ENCODE assay signal across 10 mouse cellular contexts in genomic region chr7:78566617-78567016, GRCm38 (mm10).
A peak's percentile ranks its signal among the peaks of the same experiment; 100 is the strongest.
DNase-seq lines count a peak whose midpoint lies in the region; ATAC-seq and TF ChIP-seq lines count a peak whose summit lies in the region.
"Had no signal": no experiment of that assay in that cellular context is flagged by ENCODE, and none has a peak within 500 bp of the region (broad histone marks: within the 10 kb centered on the region; RNA-seq: fewer than 3 reads in every experiment).

No protein-coding gene starts in this region.

- peak; percentile 51 for DNase-seq in forebrain, embryonic 14.5 days (ENCODE audit: low spot score)
- peak; percentile 70 for DNase-seq in midbrain, postnatal 0 days (ENCODE audit: low spot score)
- no peak for DNase-seq in midbrain, embryonic 10.5 days (ENCODE audit: low spot score)
- peak; percentile 72 to 79 for DNase-seq in cerebellum, postnatal 14 days
- DNase-seq in left cerebral cortex, adult 18-20 months (ENCODE audit: low spot score in 2 of 2), result no peak

- H3K27me3 ChIP-seq in forebrain, embryonic 14.5 days (replicated peaks; ENCODE audit: control insufficient read depth, insufficient read depth, low read length), result no peaks in the 10 kb centered on the region
- H3K27me3 ChIP-seq in forebrain, embryonic 16.5 days (replicated peaks; ENCODE audit: control insufficient read depth, insufficient read depth, low read length), result no peaks in the 10 kb centered on the region
- H3K27me3 ChIP-seq in midbrain, postnatal 0 days (ENCODE audit: insufficient read depth, low read length), result no peaks in the 10 kb centered on the region
- peaks cover 19% of the 10 kb centered on the region; the same call in 1 of the 2 replicates for H3K27me3 ChIP-seq in midbrain, embryonic 10.5 days (ENCODE audit: low read depth, poor library complexity, severe bottlenecking)
- H3K27me3 ChIP-seq in small intestine, adult 2 months (ENCODE audit: control insufficient read depth, insufficient read depth, low read length), result no peaks in the 10 kb centered on the region
- no peaks in the 10 kb centered on the region for H3K27me3 ChIP-seq in forebrain, embryonic 15.5 days
- H3K27me3 ChIP-seq: hindbrain, embryonic 15.5 days had no signal

- no peaks in the 10 kb centered on the region for H3K36me3 ChIP-seq in forebrain, embryonic 14.5 days (ENCODE audit: control insufficient read depth, insufficient read depth, low read length)
- no peaks in the 10 kb centered on the region for H3K36me3 ChIP-seq in forebrain, embryonic 16.5 days (ENCODE audit: control insufficient read depth, insufficient read depth)
- H3K36me3 ChIP-seq in midbrain, postnatal 0 days (ENCODE audit: insufficient read depth, low read length), result 0 out of 2 replicates have a peak, but pooled peaks cover 3% of the 10 kb centered on the region
- H3K36me3 ChIP-seq in midbrain, embryonic 10.5 days, result no peaks in the 10 kb centered on the region
- no peaks in the 10 kb centered on the region for H3K36me3 ChIP-seq in small intestine, adult 2 months (ENCODE audit: control insufficient read depth, insufficient read depth, low read length)
- H3K36me3 ChIP-seq in forebrain, embryonic 15.5 days, result no peaks in the 10 kb centered on the region
- H3K36me3 ChIP-seq: hindbrain, embryonic 15.5 days had no signal

- 55% methylated on average over 3 of the region's 3 CpGs for WGBS in forebrain, embryonic 14.5 days
- WGBS in forebrain, embryonic 16.5 days, result 49% methylated on average over 3 of the region's 3 CpGs
- WGBS in midbrain, postnatal 0 days, result 52% methylated on average over 3 of the region's 3 CpGs
- WGBS in midbrain, embryonic 10.5 days, result 48% methylated on average over 3 of the region's 3 CpGs
- 53% methylated on average over 3 of the region's 3 CpGs for WGBS in small intestine, adult 2 months
- WGBS in forebrain, embryonic 15.5 days, result 53% methylated on average over 3 of the region's 3 CpGs

- TF ChIP-seq CTCF in midbrain, postnatal 0 days (IDR thresholded peaks at IDR 0.05), result peak; percentile 74
- TF ChIP-seq CTCF in small intestine, adult 2 months (IDR thresholded peaks at IDR 0.05; ENCODE audit: extremely low read depth, insufficient read length, insufficient replicate concordance, low read depth, low read length), result peak; percentile 52; the same call in 1 of the 2 replicates

- H3K4me1 ChIP-seq in forebrain, embryonic 14.5 days (ENCODE audit: control insufficient read depth, insufficient read depth, low read length), result peaks cover 8% of the 10 kb centered on the region; the same call in 1 of the 2 replicates
- peaks cover 24% of the 10 kb centered on the region for H3K4me1 ChIP-seq in forebrain, embryonic 16.5 days (replicated peaks; ENCODE audit: control insufficient read depth, insufficient read depth, low read length)
- 0 out of 2 replicates have a peak, but pooled peaks cover 3% of the 10 kb centered on the region for H3K4me1 ChIP-seq in midbrain, postnatal 0 days (ENCODE audit: insufficient read depth, low read length)
- peaks cover 8% of the 10 kb centered on the region for H3K4me1 ChIP-seq in midbrain, embryonic 10.5 days
- no peaks in the 10 kb centered on the region for H3K4me1 ChIP-seq in small intestine, adult 2 months (ENCODE audit: control insufficient read depth, insufficient read depth, insufficient read length, low read length)
- H3K4me1 ChIP-seq in forebrain, embryonic 15.5 days, result peaks cover 21% of the 10 kb centered on the region

- no peak for TF ChIP-seq POLR2A in small intestine, adult 2 months (IDR thresholded peaks at IDR 0.05; ENCODE audit: low read depth, low read length)

- H3K4me3 ChIP-seq in forebrain, embryonic 14.5 days (ENCODE audit: low read depth, low read length), result no peak overlapping the region
- no peak overlapping the region for H3K4me3 ChIP-seq in forebrain, embryonic 16.5 days (replicated peaks; ENCODE audit: low read length)
- no peak overlapping the region for H3K4me3 ChIP-seq in midbrain, postnatal 0 days (ENCODE audit: low read depth, low read length)
- H3K4me3 ChIP-seq in midbrain, embryonic 10.5 days, result no peak overlapping the region
- H3K4me3 ChIP-seq in small intestine, adult 2 months (ENCODE audit: low read depth, low read length), result no peak overlapping the region
- H3K4me3 ChIP-seq in forebrain, embryonic 15.5 days, result no peak overlapping the region
- H3K4me3 ChIP-seq: hindbrain, embryonic 15.5 days; myocyte had no signal

- no peak for ATAC-seq in forebrain, embryonic 14.5 days
- ATAC-seq in forebrain, embryonic 16.5 days, result no peak
- ATAC-seq in midbrain, postnatal 0 days (ENCODE audit: low FRiP score), result no peak
- ATAC-seq in forebrain, embryonic 15.5 days (replicated peaks), result no peak

- H3K27ac ChIP-seq in forebrain, embryonic 14.5 days (ENCODE audit: low read depth, low read length), result no peak overlapping the region
- no peak overlapping the region for H3K27ac ChIP-seq in forebrain, embryonic 16.5 days (ENCODE audit: low read length)
- H3K27ac ChIP-seq in midbrain, postnatal 0 days (ENCODE audit: low read depth, low read length), result no peak overlapping the region
- H3K27ac ChIP-seq in midbrain, embryonic 10.5 days (replicated peaks), result no peak overlapping the region
- no peak overlapping the region for H3K27ac ChIP-seq in small intestine, adult 2 months (ENCODE audit: insufficient read depth, low read depth, low read length)
- H3K27ac ChIP-seq in forebrain, embryonic 15.5 days (replicated peaks), result no peak overlapping the region
- H3K27ac ChIP-seq: hindbrain, embryonic 15.5 days had no signal

- H3K4me2 ChIP-seq in forebrain, embryonic 14.5 days (ENCODE audit: low read length), result no peak overlapping the region
- no peak overlapping the region for H3K4me2 ChIP-seq in forebrain, embryonic 16.5 days (ENCODE audit: low read length)
- H3K4me2 ChIP-seq in midbrain, postnatal 0 days (ENCODE audit: low read depth, low read length, poor library complexity, severe bottlenecking), result no peak overlapping the region
- H3K4me2 ChIP-seq in forebrain, embryonic 15.5 days (replicated peaks), result no peak overlapping the region
- H3K4me2 ChIP-seq: hindbrain, embryonic 15.5 days had no signal

- no peak overlapping the region for H3K9ac ChIP-seq in forebrain, embryonic 14.5 days (ENCODE audit: low read length)
- H3K9ac ChIP-seq in forebrain, embryonic 16.5 days (replicated peaks; ENCODE audit: low read depth, low read length), result no peak overlapping the region
- no peak overlapping the region for H3K9ac ChIP-seq in midbrain, postnatal 0 days (replicated peaks; ENCODE audit: low read length, poor library complexity, severe bottlenecking)
- H3K9ac ChIP-seq in forebrain, embryonic 15.5 days (replicated peaks), result no peak overlapping the region
- H3K9ac ChIP-seq: hindbrain, embryonic 15.5 days had no signal

- H3K9me3 ChIP-seq in forebrain, embryonic 14.5 days (replicated peaks; ENCODE audit: control insufficient read depth, low read length), result no peaks in the 10 kb centered on the region
- no peaks in the 10 kb centered on the region for H3K9me3 ChIP-seq in forebrain, embryonic 16.5 days (ENCODE audit: control insufficient read depth, low read length)
- H3K9me3 ChIP-seq in midbrain, postnatal 0 days (ENCODE audit: low read length), result no peaks in the 10 kb centered on the region
- no peaks in the 10 kb centered on the region for H3K9me3 ChIP-seq in midbrain, embryonic 10.5 days (replicated peaks)
- no peaks in the 10 kb centered on the region for H3K9me3 ChIP-seq in forebrain, embryonic 15.5 days
- H3K9me3 ChIP-seq: hindbrain, embryonic 15.5 days had no signal

Comparison
In these comparisons a context has a peak if more than half of its experiments do, and no peak if none do; other contexts are left out.
1. DNase-seq: peak in forebrain, embryonic 14.5 days (single experiment), midbrain, postnatal 0 days (single experiment) and cerebellum, postnatal 14 days (2 of 2); none in midbrain, embryonic 10.5 days (single experiment) and left cerebral cortex, adult 18-20 months (0 of 2).